Comparison of ENCODE assay signal across 9 mouse cellular contexts in the genomic region with DNA sequence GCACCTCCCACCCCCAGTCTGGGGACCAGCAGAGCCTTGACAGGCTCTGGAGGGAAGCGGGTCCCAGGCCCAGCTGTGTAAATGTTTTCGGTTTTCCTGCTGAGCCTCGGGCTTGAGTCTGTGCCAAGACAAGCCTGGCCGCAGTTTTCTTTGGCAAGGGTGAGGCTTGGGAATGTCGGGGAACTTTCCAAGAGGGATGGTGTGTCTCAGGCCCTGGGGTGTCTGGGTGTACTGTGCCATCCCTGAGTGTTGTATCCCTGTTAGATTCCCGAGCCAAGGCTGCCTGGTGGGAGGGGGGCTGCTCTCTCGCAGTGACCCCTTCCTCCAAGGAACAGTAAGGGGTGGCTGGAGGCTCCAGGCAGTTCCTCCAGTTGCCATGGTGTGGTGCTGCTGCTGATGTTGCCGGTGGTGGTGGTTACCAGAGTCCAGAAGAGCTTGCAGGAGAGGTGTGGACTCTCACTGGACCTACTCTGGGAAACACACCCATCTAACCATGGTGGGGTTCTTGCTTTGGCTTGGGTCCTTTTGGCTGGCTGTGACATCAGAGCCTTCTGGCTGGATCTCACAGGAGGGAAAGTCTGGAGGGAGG. TPM values are rescaled to one million over a fixed set of nuclear protein-coding genes. Genes with fewer than 3 reads are reported as not detected.
DNase-seq lines count a peak whose midpoint lies in the region; ATAC-seq lines count a peak whose summit lies in the region.
"Had no signal": no experiment of that assay in that cellular context is flagged by ENCODE, and none has a peak within 500 bp of the region (broad histone marks: within the 10 kb centered on the region; RNA-seq: fewer than 3 reads in every experiment).

No protein-coding gene starts in this region.

- no peaks in the 10 kb centered on the region for H3K36me3 ChIP-seq in forebrain, embryonic 13.5 days (ENCODE audit: poor library complexity, severe bottlenecking)
- H3K36me3 ChIP-seq in midbrain, embryonic 13.5 days: no peaks in the 10 kb centered on the region

- DNase-seq in 3134 (ENCODE audit: extremely low read depth, insufficient read length, low spot score): peak; percentile 81
- peak; percentile 43 to 78 for DNase-seq in adrenal gland, adult (ENCODE audit: inconsistent age in 2 of 2, low spot score in 1 of 2)
- peak; percentile 84 to 89 for DNase-seq in heart, postnatal 14 days
- DNase-seq in kidney, postnatal 36 days: peak; percentile 72 to 82
- peak; percentile 53 for DNase-seq in thymus, postnatal 14 days
- DNase-seq in c-Kit-positive CD71-positive TER-119-positive erythroid progenitor cells, embryonic 14.5 days (ENCODE audit: low spot score): no peak

- no peak overlapping the region for H3K4me3 ChIP-seq in forebrain, embryonic 13.5 days
- H3K4me3 ChIP-seq in midbrain, embryonic 13.5 days (replicated peaks): no peak overlapping the region

- intact Hi-C loops in heart, postnatal 14 days (cut with DNase I): loop anchor here (2.0 kb wide), 1 partner anchor 55 kb away; no protein-coding TSS in a partner anchor

- H3K9me3 ChIP-seq in forebrain, embryonic 13.5 days (replicated peaks): no peaks in the 10 kb centered on the region
- no peaks in the 10 kb centered on the region for H3K9me3 ChIP-seq in midbrain, embryonic 13.5 days

- no peaks in the 10 kb centered on the region for H3K27me3 ChIP-seq in forebrain, embryonic 13.5 days
- no peaks in the 10 kb centered on the region; the same call in 1 of the 2 replicates for H3K27me3 ChIP-seq in midbrain, embryonic 13.5 days

- H3K9ac ChIP-seq in forebrain, embryonic 13.5 days: peak overlapping the region; percentile 45; the same call in 1 of the 2 replicates
- no peak overlapping the region for H3K9ac ChIP-seq in midbrain, embryonic 13.5 days (replicated peaks)

- H3K4me1 ChIP-seq in forebrain, embryonic 13.5 days: peaks cover 88% of the 10 kb centered on the region
- H3K4me1 ChIP-seq in midbrain, embryonic 13.5 days (replicated peaks): peaks cover 72% of the 10 kb centered on the region

- no peak for ATAC-seq in forebrain, embryonic 13.5 days
- peak; percentile 24; the same call in 1 of the 2 replicates for ATAC-seq in midbrain, embryonic 13.5 days

- no peak overlapping the region for H3K4me2 ChIP-seq in forebrain, embryonic 13.5 days
- no peak overlapping the region for H3K4me2 ChIP-seq in midbrain, embryonic 13.5 days (replicated peaks)

- peak overlapping the region; percentile 69 for H3K27ac ChIP-seq in forebrain, embryonic 13.5 days
- peak overlapping the region; percentile 47; the same call in 1 of the 2 replicates for H3K27ac ChIP-seq in midbrain, embryonic 13.5 days

- 7% methylated on average over 8 of the region's 8 CpGs for WGBS in forebrain, embryonic 13.5 days
- 23% methylated on average over 8 of the region's 8 CpGs for WGBS in midbrain, embryonic 13.5 days

RNA-seq across cellular contexts. Expression of a gene that starts 58.0 kb away (rescaled TPM):
- polyA plus RNA-seq in forebrain, embryonic 13.5 days (2015; fragmentation: Nextera tagmentation; extraction: Ambion mirVana): not detected in 2 replicates
- total RNA-seq in heart, postnatal 14 days (2021): not detected
- polyA plus RNA-seq in midbrain, embryonic 13.5 days (2015; fragmentation: Nextera tagmentation; extraction: Ambion mirVana): not detected in 2 replicates
- total RNA-seq: adrenal gland, postnatal 4 days had no signal
